Mouse (Mus musculus): ENCODE data around the gene Gprc5c.

DNA sequence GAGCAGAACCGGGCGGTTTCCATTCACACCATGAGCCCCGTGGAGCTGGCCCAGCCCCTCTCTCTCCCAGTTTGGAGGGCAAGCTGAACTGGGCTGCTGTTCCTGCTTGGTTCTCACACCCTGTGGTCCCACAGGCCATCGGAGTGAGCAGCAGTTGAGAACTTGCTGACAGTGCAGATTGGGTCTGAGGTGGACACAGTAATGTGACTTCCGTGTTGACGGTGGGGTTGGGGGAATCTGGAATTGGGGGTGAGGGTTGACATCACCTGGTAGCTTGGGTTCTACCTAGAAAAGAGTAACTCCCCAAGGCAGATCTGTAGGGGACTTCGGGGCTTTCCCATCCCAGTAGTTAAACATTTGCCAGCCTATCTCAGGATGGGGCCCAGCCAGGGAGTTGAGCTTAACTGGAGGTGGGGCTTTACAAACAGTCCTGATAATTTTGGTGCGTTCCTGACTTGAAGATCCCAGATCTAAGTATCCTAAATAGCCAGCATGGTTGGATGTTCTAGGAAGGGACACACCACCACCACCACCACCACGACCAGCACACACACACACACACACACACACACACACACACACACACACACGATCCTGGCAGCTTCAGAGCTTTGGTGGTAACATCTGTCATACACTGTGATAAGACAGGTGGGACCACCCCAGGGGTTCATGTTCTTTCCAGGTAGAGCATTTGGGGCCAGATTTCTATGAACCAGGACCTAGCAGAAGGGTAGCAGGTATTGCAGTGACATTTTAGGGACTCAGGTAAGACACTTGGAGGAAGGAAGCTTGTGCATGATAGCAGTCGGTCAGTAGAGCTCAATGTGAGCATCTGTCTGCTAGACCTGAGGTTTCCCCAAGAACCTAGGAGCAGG, 16.6 kb downstream of the Gprc5c start:
- TF ChIP-seq CTCF (IDR thresholded peaks at IDR 0.05) (no peak), EP300 (IDR thresholded peaks at IDR 0.05) (no peak)

All from lung, postnatal 0 days (tissue).